Mouse (Mus musculus) kidney, adult 11 months (tissue): ENCODE measurements around the gene Col4a2.

Experiments used
- DNase-seq: peaks from one replicate; pipeline ENCODE4 v3.0.0; 2022

Col4a2 gene

DNA sequence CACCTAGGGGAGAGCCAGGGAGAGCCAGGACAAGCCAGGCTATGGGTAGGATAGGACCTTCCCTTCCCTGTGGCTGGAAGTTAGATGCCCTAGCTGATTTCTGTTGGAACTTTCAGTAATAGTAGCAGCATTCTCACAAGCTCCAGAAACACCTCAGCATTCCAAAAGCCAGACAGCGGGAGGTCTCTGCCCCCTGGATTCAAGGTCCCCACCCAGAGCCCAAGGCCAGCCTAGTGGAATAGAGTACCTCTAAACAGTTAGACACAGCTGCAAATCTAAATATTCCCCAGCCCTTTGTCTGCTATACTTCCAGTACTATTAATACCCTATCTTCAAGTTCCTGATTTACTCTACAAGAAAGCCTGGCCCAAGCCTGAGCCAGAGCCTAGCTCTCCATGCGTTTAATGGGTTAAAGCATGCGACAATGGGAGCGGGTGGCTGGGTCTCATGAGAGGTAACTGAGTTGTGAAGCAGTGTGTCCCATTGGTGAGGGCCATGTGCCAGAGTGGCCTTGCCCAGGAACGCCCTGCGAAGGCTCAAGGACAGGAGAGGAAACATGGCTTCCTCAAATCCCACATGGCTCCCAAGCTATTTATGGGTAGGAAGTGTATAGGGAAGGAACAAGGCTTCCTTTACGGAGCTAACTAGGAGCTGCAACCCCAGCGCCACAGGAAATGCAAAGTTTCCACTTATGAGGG is 15.3 kb upstream of the Col4a2 start:
- peak; percentile 53 for DNase-seq

DNA sequence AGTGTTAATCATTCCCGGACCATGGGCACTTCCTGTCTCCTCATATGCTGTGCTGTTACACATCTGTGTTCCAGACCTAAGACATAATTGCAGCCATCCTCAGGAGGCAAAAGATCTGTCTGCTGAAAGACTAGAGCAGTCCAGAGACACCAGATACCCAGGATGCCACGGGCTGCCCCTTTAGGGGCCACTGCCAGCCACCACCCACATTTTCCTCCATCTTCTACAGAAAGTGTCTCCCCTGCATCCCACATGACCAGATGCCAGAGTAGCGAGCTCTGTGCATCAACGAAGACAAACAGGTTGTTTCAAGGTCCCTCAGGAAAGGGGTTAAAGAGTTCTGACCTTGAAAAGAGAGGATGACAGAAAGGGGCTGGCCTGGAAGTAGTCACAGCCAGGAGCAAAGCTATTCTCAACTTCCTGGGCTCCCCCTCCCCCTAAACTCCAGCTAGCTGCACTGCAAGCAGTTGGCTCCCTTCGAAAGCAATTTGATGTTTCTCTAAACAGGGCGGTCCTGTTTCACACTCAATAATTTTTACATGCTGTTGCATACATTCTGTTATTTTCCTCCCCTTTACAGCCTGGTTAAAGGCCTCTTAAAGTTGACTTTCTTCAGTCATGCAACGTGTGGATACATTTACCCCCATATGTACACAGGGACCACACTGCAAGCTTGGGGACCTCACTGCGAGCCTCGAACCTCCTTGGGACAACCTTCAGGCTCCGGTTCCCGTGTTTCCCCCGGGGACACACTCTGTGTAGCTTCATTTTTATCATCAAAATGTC is 13.9 kb upstream of the Col4a2 start:
- DNase-seq = no peak

DNA sequence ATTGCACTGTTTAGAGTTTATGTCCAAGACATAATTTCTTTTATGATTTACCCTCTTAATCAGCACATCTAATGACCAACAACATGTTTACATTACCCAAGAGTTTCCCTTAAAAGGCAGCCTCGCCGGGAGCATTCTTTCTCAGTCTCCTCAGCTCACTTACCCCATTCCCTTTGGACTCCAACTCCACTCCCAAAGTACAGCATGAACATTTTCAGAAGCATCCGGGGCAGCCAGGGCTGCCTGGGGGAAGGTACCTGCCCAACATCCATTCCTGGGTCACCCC is 13.3 kb upstream of the Col4a2 start:
- no peak for DNase-seq

DNA sequence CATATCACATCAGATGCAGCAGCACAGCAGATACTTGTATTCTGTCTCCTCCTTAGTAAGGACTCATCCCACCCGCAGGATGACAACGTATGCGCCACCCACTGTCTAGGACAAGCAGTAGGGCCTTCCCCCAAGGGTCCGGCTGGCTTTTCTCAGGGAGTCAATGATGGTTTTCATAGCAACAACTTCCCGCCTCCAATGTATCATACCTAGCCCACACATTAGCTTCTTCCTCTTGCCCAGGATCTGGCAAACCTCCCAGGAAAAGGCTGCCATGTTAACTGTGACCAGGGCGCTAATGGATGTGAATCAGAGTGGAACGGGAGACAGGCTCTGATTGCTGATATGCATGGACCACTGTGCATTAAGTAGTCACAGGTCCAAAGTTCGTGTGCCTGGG is 12.2 kb upstream of the Col4a2 start:
- DNase-seq = no peak

DNA sequence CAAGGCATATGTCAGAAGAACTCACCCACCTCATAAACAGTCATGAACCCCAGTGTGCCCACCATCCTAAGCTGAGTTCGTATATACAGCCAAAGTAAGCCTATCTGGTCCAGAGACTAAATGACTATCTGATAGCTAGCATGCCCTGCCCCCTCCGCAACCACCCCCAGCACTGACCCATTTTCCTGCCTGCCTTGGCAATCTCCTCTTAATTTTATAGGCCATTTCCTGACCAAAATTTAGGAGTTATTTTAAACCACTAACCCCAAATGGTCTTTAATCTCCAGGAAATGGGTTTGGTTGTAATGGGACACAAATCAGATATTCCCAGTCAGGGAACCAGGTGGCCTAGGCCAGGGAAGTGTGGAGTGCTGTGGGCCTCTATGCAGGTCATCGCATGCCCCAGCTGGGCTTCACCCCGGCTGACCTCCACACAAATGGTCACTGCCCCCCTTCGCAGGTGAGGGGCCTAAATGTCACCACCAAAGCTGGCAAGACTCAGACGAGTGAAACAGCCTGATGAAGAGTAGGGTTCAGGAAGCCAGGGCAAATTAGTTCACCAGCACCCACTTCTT is 8.5 kb upstream of the Col4a2 start:
- DNase-seq = peak; percentile 45

DNA sequence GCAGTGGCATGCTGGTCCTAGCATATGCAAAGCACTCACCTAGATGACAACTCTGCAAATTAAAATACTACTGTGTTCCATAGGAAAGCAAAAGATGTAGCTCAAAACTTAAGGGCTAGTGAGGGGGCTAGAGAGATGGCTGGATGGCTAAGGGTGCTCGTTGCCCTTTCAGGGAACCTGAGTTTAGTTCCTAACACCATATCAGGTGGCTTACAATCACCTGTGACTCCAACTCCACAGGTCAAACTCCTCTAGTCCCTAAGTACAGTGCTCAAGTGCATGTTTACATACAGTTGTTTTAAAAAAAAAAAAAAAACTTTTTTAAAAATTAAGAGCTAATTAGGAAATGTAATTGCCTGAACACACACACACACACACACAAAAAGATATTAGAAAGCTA is 7.1 kb upstream of the Col4a2 start:
- no peak for DNase-seq

DNA sequence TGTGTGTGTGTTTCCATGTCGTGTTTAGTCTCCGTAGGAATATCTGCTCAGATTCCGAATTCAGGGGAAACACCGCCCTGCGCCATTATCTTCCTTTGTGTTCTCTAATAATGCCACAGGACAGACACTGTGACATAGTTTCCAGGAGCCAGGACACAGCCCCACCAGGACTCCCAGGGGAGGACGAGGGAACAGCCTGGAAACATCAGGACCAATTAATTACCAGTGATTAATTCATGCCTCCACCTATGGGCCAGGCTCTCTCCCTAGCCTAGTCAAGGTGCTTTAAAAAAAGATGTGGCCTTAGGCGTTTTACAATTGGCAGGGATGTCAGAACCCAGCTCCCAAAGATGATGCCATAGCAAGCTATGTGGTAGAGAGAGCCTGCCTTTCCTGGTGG is 5.2 kb upstream of the Col4a2 start:
- no peak for DNase-seq

DNA sequence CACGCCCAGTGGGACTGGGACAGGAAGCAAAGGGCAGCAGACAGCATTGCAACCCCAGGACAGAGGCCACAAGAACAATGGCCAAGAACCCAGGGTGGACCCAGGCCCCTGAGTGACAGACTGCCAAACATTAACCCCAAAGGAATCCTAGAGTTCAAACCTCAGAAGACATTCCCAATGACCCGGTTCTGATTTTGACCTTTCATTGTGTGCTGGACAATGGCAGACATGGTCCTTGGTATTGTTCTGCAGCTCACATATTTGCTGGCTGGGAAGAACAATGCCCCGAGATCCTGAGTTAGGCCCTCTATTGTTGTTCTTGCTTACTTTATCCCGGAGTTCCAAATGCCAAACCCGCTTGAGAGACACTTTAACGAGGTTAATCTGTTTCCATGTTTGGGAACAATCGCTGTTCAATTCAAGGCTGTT is 4.0 kb upstream of the Col4a2 start:
- DNase-seq = peak; percentile 75

DNA sequence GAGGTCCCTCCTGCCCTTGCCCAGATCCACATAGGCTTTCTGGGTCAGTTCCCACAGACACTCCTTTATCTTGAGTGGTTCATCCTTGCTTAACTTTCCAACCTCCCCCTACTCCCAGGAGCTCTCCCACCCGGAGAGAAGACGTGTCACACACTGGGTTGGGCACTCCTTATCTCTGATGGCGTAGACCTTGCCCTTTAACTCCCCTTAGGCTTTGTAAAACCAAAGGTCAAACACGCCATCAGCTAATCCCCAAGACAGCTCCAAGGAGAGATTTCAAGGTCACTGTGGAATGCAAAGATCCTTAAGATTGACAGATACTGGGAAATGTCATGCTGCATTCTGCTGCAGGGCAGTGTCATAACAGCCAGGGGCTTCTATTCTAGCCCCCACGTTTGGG is 3.4 kb upstream of the Col4a2 start:
- no peak for DNase-seq

DNA sequence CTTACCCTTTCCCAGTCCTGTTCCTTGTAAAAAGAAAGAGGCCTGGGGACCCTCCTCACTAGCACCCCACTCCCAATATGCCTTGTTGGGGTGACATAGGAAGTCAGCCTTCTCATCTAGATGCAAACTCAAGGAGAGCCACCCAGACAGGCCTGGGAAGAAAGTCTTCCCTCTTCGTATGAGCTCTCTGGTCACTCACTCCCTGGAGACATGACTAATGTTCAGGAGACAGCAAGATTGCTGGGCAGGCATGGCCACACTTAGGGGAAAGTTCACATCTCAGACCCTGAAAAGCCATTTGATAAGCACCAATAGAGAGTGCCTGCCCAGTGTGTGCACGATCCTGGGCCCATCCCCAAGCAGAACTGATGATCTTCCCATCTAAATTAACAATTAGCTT is 2.6 kb upstream of the Col4a2 start:
- no peak for DNase-seq

DNA sequence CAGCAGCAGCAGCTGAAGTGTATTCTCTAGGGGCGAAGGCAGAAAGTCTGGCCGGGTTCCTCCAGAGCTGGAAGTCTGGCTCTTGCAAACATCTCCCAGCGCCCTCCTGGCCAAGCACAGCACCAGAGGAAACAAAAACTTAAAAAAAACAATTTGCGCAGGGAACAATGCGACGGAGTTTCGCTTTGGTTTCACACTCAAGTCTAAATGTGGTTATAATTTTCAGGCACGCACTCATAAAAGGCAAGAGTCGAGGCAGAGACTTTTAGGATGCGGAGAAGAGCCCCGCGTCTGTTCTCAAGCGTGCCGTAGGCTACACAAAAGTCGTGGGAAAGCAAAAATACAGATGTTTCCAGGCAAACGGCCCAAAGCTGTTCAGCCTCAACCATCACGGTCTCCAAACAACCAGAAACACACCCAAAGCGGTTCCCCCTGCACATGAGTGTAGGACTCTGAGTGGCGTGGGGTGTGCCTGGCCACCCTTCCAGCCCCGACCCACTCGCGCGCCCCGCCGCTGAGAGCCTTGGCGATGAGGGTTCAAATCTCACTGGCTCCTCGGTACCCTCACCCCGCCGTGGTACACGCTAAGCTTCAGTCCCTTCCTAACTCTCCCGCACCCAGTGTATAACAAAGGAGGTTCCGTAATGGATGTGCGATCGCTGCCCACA is 790 bp upstream of the Col4a2 start:
- peak; percentile 59 for DNase-seq

DNA sequence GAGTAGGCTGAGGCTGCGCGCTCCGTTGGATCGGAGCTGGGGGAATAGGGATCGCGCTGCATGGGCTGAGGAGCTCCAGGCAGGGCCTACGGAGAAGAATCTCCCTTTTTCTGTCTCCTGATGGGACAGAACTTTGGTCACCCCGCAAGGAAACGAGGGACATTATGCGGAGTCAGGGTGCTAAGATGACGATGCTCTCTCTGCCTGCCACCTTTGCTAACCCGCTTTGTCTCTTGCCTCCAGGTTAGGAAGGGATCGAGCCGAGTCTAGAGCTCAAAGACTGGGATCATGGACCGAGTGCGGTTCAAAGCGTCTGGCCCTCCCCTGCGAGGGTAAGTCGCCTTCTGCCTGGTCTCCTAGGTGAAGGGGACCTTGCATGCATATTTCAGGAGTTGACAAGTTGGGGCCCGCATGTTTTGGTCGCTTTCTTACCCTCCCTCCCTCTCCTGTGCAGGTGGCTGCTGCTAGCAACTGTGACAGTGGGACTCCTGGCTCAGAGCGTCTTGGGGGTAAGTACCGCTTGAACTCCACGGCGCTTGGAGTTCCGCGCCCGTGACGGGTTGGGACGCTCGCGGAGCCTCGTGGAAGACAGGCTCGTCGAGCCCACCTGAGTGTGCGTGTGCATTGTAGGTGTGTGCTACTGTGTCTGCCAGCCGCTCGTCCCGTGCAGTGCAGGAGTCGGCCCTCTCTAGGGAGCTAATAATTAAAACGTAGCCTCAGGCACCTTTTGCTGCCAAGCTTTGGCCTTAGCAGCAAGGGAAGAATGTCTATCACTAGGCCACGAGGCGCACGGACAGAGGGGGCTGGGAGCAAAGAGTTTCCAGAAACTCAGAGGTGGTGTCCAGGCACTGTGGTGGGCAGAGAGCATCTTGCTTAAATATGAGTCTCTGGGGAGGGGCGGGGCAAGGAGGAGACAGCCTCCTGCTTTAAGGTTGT is 839 bp downstream of the Col4a2 start:
- DNase-seq = peak; percentile 67

DNA sequence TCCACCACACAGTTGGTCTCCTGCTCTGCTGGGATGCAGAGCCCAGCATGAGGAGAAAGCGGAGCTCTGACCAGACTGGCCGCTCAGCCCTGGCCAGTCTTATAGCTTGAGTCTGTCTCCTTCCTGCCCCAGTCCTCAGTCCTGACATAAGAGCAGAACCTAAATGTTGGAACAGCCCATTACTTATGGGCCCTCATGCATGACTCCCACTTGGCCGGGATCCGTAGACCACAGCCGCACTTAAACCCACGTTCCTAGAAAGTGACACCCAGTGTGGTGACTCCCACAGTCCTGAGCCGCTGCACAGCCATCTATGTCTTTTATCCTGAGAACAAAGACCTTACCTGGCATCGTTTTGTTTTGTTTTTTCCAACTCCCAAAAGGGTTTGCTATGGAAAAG is 2.0 kb downstream of the Col4a2 start:
- no peak for DNase-seq

DNA sequence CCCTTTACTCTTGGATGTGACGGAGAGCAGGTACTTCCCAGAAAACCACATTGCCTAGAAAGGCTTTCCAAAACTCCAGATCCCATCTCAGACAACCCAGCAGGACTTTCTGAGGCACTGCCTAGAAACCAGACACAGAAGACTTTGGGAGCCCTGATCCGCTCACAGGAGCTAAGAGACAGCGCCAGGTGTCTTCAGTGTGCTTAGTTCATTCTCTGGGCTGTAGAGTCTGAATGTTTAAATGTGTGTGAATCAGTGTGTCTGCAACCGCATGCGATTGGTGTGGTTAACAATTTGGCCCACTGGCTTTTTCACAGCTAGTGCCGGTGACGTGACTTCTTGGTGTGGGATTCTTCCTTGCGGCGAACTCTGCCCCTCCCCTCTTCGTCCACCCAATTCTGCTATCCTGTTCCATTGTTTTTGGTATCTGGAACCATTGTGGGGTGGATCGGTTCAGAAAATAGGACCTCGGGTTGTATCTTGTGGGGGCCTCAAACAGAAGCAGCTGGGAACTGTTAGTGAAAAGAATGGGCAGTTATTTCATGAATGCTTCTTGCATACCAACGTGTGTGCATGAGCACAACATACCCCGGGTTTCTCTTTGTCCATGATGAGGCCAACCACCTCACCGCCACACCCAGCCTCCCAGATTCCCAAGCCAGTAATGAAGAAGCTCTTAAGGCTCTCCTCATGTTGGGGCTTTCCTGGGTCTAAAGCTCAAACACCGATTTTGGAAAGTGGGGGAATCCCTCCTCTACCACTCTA is 2.8 kb downstream of the Col4a2 start:
- DNase-seq = no peak

DNA sequence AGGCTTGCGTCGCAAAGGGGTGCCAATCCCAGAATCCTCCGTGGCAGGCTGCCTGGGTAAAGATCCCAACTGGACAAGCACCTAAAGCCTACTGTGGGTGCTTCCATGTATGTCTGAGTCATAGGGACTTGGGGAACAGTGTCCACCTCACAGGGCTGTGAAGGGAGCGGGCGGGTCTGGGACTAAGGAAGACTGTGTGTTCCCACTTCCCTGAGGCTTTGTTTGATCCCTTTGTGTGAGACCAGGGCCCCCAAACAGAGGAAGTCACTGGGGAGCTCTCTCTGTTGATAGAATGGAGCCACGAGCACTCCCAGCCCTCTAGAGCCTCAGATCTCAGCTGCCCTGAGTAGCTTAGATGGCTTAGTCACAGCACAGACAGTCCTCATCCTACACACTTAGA is 3.5 kb downstream of the Col4a2 start:
- DNase-seq = no peak

DNA sequence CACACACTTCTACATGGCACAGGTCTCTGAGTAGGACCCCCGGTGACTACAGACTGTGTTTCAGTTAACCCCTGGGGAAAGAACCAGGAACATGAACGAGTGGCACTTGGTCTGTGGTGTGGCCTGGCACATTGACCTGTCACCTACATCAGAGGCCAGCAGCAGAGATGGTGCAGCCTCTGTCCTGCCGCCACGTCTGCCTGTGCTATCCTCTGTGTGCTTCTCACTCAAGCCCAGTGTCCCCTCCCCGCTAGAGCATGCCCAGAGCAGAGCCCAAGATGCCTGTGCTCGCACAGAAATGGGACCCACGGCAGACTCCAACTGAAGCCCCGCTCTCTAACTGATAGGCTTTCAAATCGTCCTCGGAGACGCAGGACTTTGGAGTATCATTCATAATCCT is 6.8 kb downstream of the Col4a2 start:
- no peak for DNase-seq

DNA sequence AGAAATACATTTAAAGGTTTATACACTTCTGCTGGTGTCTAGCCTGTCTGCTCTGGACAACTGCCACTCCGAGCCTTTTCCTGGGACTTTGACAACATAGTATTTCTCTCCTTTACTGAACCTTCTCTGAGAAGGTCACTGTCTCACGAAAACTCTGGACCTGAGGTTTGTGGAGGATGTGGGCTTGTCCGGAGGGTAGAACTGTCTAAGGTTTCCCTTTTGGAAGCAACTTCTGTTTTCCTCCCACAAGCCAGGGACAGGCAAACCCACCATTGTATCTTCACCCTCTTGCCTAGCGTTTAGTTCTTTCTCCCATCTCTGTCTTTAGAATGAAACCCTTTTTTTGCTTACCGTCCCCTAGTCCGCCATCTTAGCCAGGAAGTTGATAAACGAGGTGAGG is 9.2 kb downstream of the Col4a2 start:
- no peak for DNase-seq

DNA sequence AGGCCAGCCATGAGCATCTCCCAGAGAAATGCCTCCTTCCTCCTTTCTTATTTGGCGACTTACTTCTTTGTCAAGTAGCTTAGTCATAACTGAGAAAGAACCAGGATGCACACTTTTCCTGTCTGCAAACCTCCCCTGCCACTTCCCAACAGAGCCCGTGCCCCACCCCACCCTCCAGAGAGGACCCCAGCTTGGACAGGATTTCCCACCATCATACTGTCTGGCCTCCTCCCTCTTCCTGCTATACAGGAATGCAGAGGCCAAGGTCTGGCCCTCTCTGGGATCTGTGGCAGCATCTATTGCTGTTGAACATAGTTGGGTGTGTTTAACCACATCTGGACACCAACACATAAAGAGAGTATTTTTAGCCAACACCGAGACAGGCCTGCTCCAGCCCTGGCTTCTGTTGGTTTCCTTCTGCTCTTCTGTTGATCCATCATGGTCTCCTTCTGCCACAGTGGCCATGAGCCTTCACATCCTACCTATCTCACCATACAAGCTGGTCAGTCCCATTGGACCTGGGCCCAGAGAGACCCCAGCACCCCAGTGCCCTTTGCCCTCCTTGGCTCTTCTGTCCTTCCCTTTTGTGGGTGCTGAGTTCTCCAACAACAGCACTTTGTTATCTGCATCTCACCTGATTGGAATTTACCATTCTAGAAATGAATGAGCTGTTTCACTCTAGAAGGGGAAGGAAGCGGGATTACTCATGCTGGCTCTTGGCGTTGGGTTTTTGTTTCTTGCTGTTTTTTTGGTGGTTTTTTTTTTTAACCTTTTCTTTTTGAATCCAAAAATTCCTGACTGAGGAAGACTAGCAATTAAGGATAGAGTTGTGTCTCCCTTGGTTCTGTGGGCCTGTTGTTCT is 10.3 kb downstream of the Col4a2 start:
- DNase-seq = no peak

DNA sequence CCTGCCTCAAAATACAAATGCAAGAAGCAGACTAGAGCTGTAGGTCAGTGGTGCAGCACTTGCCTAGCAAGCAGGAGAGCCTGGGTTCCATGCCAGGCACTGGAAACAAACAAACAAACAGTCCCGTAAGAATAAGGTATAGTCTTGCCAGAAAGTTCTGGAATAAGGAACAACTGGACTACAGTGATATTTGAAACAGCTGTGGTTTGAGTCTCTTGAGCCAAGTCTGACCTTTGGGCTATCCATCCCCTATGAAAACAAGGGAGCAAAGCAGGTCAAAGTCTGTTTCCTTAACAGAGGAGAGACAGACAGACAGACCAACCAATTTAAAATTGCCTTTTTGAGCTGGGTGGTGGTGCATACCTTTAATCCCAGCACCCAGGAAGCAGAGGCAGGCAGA is 11.1 kb downstream of the Col4a2 start:
- no peak for DNase-seq

DNA sequence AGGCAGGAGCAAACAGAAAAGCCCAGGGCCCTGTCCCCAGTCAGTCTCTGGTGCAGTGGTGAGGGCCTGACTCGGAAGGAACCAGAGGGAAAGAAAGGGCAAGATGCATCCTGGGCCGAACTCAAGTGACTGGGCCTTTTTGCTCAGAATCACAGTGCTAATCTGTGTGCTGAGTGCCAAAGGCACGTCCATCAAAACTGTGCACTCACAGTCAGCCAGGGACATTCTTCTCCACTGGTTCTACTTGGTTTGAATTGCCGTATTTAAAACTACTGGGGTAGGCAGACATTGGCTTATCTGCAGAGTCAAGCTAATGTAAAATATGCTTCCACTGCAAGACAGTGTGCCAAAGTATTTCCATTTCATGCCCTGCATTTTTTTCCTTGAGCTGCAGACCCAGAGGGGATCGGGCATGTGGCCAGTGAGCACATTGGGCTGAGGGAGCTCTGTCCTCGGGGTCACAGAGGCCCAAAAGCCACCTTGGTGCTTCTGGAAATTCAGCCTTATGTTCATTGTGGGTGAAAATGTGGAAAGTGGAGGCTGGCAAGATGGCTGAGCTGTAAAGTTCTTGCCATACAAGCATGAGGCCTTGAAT is 12.3 kb downstream of the Col4a2 start:
- peak; percentile 69 for DNase-seq

DNA sequence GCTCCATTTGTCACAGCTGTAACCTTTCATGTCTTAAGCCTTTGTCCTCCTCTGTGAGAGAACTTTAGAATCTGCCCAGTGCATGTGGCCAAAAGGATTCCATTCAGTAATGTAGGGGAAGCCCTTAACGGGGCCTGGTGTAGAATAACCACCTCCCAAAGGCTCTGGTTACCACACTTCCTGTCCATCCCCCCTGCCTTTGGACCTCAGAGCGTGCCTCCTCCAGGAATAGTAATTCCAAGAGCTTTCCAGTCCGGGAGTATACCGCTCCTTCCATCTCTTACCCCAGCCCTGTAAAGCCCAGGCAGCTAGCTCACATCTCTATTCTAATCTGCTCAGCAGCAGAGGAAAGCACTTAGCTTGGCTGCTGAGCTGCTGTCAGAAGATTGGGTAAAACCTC is 14.7 kb downstream of the Col4a2 start:
- no peak for DNase-seq
